Mouse (Mus musculus): ENCODE results near the gene Parp8.
"Not testable (repeated sequence)": the region's sequence is repeated elsewhere in the genome, so short reads cannot be mapped to it uniquely, and the experiment has no call there.

The Parp8 gene

GRCm38 (mm10) chr13:116967459-116967858, 57.9 kb downstream of the Parp8 start:
- DNase-seq (ENCODE audit: low read depth, low spot score) = no peak

- DNase-seq (ENCODE audit: low read depth, low spot score) = no peak
Measured at GRCm38 (mm10) chr13:116962480-116963462, 62.6 kb downstream of the Parp8 start.

DNA sequence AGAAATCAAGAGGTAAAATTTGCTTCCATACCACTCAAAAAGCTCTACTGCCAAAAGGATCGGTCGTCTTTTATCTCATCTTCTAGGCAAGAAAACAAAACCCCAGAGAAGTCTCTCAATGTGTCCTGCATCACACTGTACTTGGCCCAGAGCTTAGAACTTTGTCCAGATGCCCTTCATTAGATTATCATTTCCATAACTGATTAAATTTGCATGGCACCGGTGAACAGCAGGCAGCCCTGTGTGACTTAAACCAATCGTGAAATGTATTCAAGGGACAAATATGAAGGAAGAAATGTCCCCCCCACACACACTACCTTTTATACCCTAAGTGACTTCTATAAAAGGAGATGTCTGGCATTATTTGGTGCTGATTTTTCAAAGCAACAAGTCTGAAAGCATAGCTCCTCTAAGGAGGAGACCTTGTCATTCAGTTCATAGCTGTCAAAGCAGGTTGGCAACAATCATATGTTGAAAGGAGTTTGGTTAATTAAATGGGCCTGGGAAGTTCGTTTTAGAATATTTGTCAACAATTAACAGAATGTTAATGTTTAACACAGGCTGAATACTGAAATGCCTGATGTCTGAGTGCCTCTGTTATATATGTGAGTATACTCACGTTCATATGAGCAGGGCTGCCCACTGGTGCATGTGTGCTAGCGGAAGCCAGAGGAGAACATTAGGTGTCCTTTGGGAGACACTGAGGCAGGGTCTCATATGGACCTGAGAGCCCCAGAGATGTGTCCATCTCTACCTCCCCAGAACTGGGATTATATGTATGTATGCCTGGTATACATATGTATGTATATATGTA, 66.4 kb downstream of the Parp8 start:
- DNase-seq (ENCODE audit: low read depth, low spot score) = no peak

GRCm38 (mm10) chr13:116957577-116957976, 67.8 kb downstream of the Parp8 start:
- no peak for DNase-seq (ENCODE audit: low read depth, low spot score)

DNA sequence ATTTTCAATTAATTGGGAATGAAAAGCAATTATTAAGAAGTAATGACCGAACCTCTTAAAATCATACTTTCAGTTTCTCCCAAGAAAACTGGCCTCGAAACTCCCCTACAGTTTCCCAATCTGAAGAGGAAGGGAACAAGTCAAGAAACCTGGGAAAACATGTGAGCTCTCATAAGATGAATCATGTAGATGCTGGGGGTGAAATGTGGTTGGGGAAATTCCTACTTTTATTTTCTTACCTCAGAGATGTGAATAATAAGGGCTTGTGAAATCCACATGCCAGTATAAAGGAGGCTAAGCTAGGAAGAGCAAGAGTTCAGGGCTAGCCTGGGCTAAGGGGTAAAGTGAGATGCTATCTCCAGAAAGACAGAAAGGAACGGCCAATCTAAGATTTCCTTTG, 74.0 kb downstream of the Parp8 start:
- DNase-seq (ENCODE audit: low read depth, low spot score) = no peak

DNA sequence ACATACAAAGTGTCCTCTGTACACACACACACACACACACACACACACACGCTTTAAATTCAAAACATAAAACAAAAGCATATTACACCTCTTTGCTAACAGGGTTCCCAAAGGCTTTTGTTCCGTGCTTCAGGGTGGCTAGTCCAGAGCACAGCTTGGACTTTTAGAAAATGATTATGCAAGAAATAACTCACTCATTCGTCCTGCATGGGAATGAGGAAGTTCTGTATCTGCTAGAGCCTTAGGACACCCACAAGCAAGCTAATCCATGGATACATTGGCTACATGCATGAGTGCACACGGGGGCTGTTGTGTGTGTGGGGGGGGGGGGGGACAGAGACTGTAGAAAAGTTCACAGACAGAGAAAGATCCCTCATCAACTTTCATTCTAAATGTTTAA, 75.8 kb downstream of the Parp8 start:
- no peak for DNase-seq (ENCODE audit: low read depth, low spot score)

- no peak for DNase-seq (ENCODE audit: low read depth, low spot score)
Measured at GRCm38 (mm10) chr13:116949056-116949455, 76.3 kb downstream of the Parp8 start.

- DNase-seq (ENCODE audit: low read depth, low spot score) = no peak
Measured at GRCm38 (mm10) chr13:116948299-116948659, 77.1 kb downstream of the Parp8 start.

DNA sequence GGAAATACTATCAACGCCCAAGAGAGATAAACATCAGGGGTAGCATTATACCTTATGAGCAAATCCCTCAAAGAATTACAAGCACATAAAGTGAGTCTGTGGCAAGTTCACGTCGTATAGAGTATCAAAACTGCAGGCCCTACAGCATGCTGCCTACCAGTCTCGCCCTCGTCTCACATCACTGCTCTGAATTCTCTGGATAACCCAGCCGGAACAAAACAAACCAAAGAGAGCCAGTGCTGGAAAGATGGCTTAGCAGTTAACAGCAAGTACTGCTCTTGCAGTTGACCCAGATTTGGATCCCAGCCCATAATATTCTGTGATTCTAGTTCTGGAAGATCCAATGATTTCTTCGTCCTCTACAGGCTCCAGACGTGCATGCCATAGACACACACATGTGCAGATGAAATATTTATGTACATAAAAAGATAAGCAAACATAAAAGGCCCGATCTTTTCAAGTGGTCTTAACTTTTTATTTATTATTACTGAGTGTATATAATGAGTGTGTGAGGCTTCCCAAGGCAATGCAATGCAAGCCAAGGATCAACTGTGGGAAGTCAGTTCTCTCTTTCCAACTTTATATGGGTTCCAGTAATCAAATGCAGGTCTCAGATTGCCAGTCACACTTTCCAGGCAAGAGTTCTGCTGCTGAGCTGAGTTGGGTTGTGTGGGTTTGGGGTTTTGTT, 77.6 kb downstream of the Parp8 start:
- DNase-seq (ENCODE audit: low read depth, low spot score) = no peak

DNA sequence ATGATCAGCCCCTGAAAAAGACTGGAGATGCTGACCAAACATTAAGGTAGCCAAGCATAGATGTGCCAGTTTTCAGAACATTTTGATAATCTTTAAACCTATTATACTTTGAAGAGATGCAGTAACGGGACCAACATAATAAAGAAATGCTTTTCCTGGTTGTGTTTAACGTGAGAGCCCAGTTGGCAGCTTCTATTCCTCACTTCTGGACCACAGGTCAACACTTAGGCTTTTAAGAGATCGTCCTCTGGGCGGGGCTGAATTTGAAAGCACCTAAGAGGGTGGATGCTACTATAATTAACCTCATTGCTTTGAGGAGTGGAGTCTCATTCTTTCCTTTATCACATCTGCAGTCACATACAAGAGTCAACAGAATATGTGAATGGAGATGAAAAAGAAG, 78.8 kb downstream of the Parp8 start:
- no peak for DNase-seq (ENCODE audit: low read depth, low spot score)

DNA sequence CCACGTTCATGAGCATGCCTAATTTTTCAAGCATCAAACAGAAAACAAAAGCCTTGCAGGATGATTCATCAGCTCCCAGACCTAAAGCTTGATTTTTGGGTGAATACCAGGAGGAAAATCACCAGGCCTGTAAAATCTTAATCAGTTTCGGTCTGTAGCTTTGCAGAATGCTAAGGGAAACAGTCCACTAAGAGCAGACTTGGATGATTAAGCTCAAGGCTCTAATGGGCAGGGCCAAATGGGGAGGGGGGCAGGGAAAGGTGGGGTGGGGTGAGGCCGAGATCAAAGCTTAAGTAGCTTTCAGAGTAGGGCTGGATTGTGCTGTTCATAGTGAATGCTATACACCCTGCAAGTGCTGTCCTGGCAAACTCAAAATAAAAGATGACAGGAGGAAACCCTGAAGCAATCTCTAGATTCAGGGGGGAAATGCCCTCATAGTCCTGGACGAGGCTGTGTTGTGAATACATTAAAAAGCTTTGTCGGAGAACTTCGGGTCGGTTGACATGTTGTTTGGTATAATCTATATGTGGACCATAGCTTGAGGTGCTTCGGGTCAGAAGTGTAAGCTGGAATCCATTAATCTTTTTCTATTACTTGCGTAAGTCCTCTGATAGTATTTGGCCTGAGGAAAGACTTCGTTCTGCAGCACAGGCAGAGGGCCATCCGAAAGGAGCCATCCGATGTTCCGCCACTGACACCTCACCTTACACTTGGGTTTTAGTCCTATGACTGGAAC, 83.9 kb downstream of the Parp8 start:
- DNase-seq (ENCODE audit: low read depth, low spot score) = no peak

- DNase-seq (ENCODE audit: low read depth, low spot score) = no peak
Measured at GRCm38 (mm10) chr13:116940761-116941160, 84.6 kb downstream of the Parp8 start.

DNA sequence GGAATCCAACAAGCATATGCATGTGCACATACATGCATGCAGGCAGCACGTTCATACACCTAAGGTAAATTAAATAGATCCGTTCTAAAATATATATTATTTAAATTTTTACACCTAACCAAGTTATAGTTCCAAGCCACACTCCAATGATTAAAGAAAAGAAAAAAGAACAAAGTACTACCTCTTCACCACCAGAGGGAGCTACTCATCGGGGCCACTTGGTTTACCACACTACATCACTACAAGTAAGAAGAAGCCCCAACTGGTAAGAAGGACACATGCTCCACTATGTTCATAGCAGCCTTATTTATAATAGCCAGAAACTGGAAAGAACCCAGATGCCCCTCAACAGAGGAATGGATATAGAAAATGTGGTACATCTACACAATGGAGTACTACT, 88.3 kb downstream of the Parp8 start:
- not testable (repeated sequence) for DNase-seq (ENCODE audit: low read depth, low spot score)

GRCm38 (mm10) chr13:116917387-116917930, 107.9 kb downstream of the Parp8 start:
- no peak for DNase-seq (ENCODE audit: low read depth, low spot score)

DNA sequence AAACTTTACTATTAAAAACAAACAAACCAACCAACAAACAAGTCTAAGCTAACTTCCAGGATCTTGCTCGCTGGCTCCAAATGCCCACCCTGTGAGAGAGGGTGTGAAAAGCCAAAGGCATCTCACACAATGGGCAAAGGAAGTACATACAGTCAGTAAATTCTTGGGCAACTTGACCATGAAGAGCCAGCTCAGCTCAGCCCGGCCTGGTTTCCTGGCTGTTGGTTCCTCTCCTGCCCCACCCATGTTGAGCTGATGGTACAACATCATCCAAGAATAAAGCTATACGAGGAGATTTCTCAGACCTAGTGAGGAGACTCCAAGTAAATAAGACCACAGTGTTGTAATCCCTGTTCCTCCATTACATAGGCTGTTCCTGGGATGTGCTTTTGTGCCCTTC, 117.1 kb downstream of the Parp8 start:
- DNase-seq (ENCODE audit: low read depth, low spot score) = no peak

- DNase-seq (ENCODE audit: low read depth, low spot score) = no peak
Measured at GRCm38 (mm10) chr13:116903394-116903793, 121.9 kb downstream of the Parp8 start.

GRCm38 (mm10) chr13:116898395-116898794, 126.9 kb downstream of the Parp8 start:
- peak; percentile 24 for DNase-seq (ENCODE audit: low read depth, low spot score)

DNA sequence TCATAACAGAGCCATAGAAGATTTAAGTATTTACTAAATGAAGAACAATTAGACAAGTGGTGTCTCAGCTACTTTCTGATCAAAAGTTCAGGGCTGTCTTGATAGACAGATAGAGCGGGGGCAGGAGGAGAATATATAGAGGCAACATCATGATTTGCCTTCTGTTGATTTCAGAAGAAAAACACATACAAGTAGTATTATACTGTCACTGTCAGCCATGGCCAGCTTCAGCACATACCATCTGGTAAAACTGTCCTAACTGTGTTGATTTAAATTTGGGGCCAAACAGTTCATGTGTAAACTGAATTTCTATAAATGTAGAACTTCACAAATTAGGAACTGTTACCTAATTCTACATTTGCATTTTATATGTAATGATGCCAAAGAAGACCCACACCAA, 127.6 kb downstream of the Parp8 start:
- DNase-seq (ENCODE audit: low read depth, low spot score) = no peak

DNA sequence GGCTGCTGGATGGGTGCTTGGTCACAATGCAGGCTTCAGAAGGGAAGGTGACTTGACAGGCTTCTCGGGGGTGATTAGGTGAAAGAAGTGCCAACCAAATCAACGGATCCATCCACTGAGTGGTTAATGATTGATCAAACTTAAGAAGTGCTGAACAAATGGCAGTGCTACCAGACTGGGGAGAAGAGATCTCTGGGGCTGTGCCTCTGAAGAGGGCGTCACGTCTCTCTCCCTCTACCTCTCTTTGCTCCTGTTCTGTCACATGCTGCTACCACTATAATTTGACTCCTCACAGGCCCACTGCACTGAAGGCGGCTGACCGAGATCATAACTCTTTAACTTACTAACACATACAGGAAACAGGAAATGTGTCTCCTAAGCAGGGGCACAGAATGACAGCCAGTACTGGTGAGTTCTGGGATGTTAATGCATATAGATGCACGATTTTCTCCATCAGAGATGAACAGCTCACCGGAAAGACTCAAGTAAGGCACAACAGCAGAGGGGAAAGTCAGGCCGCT, 140.9 kb downstream of the Parp8 start:
- no peak for DNase-seq (ENCODE audit: low read depth, low spot score)

GRCm38 (mm10) chr13:116882226-116882625, 143.1 kb downstream of the Parp8 start:
- DNase-seq (ENCODE audit: low read depth, low spot score) = no peak
